Mouse (Mus musculus) spleen, adult 12 weeks (tissue): ENCODE measurements around the gene Sik3.
"Not testable (repeated sequence)": the region's sequence is repeated elsewhere in the genome, so short reads cannot be mapped to it uniquely, and the experiment has no call there.

Experiments used
- DNase-seq: peaks from one replicate; pipeline ENCODE4 v3.0.0; 2022; ENCODE audit warnings: low spot score

The Sik3 gene

DNA sequence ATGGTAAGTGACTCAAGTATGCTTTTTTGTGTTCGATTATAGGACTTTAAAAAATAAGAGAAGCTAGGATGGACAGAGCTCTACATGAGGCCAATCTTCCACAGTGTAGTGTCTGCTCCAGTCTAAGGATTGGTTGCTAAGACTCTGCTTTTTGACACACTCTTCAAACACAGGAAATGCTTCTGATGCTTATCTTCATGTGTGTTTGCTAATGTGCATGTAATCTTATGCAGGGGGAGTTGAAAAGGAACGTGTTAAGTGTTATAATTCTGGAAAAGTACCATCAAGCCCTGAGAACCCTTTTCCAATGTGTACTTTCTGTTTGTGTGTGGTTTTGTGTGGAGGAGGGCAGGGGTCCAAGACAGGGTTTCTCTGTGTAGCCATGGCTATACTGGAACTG is 141.8 kb downstream of the Sik3 start:
- no peak for DNase-seq

DNA sequence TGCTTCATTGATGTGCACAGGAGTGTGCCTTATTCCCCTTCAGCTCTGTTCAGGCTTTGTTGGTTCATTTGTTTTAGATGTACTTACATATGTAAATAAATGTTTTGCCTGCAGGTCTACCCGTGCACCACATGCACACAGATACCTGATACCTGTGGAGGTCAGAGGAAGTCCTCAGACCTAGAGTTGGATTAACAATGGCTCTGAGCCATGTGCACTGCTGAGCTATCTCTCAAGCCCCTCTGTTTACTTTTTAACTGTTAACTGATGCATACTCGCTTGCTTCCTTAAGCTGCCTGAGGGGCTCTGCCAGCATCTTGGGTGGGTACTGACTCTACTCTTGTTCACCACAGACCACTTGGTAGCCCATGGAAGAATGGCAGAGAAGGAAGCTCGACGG is 142.4 kb downstream of the Sik3 start:
- no peak for DNase-seq

DNA sequence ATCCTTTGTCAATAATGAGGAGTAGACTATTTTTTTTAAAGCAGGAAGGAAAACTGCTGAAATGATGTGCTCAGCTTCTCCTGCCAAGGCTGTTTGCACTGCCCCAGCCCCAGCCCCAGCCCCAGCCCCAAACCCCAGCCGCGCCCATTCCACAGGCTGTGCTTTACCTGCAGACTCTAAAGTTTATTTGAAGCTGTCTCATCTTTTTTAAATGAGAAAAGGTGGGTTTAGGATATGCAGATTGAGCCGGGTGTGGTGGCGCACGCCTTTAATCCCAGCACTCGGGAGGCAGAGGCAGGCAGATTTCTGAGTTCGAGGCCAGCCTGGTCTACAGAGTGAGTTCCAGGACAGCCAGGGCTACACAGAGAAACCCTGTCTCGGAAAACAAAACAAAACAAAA is 143.2 kb downstream of the Sik3 start:
- DNase-seq = not testable (repeated sequence)

DNA sequence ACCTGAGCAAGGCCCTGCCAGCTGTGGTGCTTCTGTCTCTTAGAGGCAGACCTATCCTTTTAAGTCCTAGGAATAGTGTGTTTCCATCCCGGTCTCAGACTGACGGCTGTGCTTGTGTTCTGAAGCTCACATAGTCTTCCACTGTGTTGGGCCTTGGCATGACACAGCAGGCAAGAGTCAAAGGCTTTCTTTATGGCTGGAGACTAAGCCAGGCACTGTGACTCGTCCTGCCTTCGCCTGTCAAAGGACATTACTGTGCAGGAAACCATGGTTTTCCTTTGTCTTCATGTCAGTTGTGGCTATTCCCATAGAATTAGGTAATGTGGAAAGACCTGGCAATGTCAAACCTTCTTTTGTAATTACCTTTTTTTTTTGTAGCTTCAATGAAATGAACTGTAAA is 144.1 kb downstream of the Sik3 start:
- no peak for DNase-seq

DNA sequence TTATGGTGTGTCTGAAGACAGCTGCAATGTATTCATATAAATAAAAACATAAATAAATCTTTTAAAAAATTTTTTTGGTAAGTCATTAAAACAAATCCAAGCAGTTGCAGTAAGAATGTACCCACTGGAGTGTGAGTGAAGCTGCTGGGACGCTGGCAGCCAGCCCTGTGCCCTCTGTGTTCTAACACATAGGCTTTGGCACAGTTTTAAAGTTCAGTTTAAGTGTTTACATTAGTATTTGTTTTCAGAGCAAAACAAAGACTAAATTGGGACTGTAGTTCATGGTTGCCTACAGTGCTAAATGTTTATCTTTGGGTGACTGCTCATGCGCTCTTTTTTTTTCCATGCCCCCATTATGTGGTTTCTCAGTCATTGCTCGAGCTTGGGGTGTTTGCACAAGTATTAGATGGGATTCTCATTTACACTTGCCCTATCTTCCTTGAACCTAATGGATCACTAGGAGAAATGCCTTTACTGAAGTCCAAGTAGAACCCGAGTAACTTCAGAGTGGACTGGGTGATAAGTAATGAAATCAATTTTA is 145.7 kb downstream of the Sik3 start:
- DNase-seq = no peak

DNA sequence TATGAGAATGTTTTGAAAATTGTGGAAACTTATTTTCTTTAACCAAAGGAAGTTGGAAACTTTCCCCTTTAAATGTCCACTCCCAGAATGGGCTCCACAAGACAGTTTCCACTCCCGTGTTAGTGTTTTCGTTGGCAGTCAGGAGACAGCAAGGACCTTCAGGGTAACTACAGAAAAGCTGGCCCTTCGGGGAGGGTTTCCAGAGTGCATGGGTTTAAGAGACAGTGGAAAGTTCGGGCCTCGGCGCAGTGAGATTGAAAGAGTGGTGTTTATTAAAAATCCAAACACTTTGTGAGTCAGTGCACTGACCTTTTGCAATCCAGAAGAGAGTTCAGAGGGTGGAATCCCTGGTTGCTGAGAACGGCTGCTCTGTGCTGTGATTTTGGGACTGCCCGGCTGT is 150.8 kb downstream of the Sik3 start:
- no peak for DNase-seq

DNA sequence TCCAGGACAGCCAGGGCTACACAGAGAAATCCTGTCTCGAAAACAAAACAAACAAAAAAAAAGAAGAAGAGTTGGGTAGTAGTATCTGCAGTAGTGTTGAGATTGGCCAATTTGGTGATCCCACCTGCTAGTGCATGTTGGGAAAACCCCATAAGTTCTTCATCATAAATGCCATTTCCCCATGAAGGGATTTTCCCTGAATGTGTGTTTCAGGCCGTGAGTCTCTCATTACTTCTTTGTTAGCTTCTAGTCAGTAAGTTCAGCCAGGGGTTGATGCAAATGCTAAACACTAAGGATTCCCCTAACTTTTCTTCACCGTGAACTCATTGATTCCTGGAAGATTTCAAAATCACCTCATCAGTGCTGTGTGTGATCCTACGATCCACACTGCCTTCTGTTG is 156.2 kb downstream of the Sik3 start:
- no peak for DNase-seq

DNA sequence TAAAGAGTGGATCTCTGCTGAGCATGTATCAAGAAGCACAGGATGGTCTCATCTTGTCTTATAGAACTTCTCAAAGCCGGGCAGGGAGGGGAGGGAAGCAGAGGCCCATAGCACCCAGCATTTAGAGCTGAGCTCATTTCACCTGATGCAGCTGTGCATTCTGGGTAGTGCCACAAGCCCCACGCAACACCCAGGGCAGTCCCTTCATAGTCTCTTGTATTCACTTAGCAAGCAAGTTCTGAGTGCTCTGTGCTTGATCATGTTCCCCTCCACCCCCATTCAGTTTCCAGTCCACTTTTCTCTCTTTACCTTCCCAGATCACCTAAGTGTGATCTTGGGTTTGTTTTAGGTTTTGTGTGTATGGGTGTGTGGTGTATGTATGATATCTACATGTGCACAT is 159.6 kb downstream of the Sik3 start:
- DNase-seq = no peak

DNA sequence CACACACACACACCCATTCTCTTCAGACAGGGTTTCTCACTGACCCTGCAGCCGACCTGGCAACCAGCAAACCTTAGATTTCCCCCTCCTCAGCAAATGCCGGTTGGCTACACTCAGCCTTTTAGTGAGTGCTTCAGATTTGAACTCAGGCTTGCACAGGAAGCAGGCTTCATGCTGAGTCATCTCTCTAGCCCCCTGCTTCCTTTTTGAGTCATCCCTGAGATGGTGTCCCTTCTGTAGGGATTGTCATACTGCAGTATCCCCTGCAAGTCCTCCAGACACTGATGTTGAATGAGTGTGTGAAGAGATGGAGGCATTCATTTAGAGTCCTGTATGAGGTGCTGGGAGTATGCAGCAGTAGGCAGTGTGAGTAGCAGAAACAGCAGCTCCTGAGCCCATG is 160.3 kb downstream of the Sik3 start:
- DNase-seq = no peak

DNA sequence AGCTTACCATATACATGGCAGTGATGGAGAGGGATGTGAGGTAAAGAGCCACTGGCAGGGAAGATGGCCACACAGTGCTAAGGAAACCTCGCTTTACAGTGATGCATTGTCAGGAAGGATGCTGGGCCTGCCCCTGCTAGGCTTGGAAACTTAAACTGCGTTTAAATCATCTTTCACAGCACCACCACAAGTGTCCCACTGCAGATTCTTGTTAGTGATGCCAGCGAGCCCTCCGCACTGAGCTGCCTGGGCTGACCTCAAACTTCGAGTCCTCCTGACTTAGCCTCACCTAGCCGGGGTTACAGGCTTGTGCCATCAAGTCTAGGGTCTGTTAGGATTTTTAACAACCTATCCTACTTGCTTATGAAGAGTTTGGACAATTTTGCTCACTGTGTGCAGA is 161.3 kb downstream of the Sik3 start:
- DNase-seq = no peak

DNA sequence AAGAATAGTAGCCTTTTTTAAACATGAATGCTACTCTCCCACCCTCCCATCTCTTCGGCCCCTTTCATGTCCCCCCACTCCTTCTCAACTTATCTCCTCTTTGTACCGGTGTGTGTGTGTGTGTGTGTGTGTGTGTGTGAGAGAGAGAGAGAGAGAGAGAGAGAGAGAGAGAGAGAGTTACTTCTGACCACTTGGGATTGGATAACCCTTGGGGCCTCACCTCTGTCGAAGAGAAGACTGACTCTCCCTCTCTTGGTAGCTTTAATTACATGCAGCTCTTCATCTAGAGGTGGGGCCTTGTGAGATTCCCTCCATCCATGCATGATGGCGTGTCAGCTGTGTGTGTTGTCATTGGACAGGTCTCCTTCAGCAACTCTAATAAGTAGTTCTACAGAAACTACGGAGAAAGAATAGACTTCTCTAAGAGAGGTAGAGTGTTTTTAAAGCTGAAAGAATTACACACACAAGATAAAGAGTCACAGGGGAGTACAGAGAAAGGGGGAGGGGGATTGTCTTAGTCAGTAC is 162.2 kb downstream of the Sik3 start:
- no peak for DNase-seq

DNA sequence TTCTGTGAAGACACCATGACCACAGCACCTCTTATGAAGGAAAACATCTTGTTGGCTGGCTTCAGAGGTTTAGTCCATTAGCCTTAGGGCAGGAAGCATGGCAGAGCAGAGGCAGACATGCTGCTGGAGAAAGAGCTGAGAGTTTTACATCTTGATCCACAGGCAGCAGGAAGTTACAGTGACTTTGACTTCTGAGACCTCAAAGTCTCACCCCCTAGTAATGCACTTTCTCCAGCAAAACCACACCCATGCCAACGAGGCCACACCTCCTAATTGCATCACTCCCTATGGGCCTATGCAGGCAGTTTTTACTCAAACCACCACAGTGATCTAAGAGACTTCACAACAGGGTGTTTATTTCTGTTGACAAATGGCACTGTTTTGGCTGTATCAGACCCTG is 162.7 kb downstream of the Sik3 start:
- DNase-seq = peak; percentile 38

DNA sequence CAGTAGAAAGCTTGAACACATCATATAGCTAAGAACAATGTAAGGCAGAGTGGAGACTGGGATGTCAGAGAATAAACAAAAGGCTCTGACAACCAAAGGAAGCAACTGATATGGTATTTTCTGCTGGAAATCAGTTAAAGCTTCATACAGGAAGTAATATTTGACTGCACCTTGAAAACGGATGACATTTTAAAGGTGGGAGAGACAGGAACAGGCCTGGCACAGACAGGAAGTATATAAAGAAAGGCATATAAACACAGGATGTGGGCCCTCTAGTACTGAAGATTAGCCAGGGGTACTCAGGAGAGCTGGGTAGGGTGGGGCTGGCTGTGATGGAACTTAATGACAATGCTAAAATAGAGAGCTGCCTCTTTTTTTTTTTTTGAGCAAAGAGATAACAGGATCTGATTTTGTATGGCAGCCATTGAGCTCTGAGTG is 163.3 kb downstream of the Sik3 start:
- DNase-seq = no peak

DNA sequence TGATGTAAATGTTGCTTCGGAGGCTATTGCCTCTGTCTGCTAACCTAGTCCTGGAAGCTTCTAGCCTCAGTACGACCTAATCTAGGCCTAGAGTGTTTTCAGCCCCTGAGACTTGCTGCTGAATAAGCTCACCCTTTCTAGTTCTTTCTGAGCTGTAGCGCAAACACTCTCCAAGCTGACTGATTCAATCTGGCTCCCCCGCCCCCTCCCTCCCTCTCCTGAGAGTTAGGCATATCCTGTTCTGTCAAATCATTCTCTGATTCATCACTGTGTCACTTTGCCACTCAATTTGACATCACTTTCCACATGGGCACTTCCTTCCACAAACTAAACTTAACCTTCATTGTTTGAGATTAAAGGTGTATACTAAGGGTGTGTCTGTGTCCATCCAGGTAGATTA is 164.0 kb downstream of the Sik3 start:
- DNase-seq = no peak

DNA sequence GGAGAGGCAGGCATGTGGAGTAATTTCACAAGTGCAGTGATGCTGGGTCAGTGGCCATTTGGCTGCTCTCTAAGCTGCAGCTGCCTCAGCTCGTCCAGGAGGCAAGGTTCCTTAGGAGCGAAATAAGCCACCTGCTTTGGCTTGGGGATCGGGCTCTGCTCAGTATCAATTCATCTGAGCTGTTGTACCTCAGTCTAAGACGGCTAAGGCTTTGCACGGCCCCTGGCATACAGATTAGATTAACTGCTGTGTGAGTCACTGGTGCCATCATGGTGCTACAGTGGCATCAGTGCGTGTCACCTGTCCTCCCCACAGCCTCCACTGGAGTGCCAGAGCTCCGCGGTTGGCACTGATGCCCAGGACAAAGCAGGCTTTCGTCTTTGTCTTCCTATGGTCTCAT is 166.0 kb downstream of the Sik3 start:
- no peak for DNase-seq

DNA sequence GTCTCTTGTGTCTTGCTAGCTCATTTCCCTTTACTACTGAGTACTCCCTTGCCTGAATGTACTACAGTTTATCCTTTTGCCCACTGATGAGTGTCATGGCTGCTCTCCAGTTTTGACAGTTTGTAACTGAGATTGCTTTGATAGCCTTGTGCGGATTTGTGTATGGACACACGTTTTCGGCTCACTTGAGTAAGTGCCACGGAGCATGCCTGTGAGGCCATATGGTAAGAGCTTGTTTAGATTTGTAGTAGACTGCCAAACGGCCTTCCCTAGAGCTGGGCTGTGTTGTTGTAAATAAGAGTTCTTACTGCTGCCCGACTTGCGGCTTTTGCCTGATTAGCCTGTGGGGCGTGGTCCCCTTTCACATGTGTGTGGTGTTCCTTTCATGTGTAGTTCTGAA is 168.7 kb downstream of the Sik3 start:
- DNase-seq = no peak

DNA sequence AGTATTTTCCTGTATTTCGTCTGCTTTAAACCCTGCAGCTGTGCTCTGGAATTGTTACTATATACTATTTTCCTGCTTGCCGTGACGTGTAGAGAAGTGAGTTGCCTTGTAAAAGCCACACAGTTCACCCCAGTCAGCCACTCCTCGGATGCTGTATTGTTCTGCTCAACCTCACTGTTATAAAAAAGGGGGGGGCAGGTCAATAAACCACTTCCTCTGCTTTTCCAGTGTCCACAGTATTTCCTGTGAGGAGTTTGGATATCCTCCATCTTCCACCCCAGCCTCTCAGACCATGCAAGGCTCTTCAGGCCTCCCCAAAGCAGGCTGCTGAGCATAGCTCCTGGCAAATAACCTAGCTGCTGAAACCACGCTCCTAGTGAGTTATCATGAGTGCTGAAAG is 171.9 kb downstream of the Sik3 start:
- no peak for DNase-seq

DNA sequence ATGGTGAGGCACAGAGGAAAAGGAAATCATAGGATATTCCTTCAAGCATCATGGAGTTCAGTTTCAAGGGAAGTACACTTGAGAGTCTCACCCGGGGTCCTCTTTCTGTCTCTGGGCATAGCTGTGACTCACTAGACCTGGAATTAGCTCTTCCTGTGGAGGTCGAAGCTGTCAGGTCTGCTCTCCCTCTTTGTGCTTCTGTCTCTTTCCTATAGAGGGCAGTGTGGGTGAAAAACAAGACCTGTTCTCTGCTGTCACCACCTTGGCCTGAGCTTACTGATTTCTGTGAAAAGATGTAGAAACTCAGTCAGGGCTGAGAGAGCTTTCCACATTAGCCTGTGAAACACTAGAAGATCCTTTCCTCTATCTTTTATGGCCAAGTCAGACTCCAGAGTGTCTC is 172.6 kb downstream of the Sik3 start:
- DNase-seq = no peak

DNA sequence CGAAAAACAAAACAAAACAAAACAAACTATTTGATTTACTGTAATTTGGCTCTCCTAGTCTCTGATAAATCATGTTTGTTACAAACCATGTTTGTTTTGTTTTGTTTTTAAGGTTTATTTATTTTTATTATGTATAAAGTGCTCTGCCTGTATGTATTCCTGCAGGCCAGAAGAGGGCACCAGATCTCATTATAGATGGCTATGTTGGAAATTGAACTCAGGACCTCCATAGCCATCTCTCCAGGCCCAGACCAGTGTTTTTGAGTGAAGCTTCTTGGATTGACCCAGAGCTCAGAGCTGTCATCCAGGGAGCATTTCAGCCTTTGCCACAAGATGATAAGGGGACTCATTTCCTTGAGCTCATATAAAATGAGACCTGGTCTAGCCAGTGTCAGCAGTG is 173.8 kb downstream of the Sik3 start:
- no peak for DNase-seq

DNA sequence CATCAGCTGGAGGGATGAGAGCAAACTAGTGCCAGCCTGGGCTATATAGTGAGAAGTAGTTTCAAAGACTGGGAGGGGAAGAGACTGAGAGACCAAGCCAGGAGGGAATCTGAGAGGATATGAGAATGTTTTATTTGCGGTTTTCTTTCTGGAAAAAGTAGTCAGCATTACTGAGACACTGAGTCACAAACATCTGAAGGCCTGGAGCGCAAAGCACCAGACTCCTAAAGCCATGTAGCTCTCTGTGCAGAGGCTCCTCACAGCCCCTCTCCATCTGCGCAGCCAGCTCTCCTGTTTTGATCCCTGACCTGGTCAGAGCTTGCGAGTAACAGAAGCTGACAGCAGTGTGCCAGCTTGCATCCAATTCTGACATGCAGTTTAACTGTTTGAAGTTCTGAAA is 175.8 kb downstream of the Sik3 start:
- DNase-seq = no peak

DNA sequence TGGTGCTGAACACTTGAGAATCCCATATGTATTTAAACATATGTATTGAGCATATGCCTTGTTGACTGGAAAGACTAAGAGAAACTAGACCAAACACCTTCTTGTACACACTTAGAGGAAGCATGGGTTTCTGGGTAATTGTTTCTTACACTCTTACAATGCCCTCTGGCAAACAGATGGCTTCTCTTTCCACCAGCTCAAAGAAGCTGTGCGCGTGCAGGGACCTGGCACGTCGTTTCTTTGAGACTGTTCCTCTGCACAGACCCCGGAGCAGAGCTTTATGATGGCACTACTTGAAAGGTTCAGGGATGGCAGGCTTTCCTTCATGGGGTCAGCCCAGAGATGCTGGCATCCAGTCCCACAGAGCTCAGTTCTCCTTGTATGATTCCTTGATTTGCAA is 176.3 kb downstream of the Sik3 start:
- DNase-seq = no peak

DNA sequence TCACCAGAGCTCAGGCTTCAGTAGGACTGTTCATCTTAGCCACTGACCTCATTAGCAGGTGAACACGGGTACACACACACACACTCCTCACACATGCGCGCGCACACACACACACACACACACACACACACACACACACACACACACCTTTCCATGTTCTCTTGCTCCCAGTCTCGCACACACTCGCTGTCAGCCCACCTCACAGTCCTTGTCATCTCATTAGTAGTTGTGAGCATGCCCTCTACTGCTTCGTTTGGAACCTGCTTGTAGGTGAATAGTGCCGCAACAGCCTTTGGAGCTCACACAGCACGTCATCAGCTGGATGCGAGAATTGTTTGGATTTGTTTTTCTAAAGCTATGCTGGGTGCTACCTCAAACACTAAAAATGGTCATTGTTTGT is 176.8 kb downstream of the Sik3 start:
- no peak for DNase-seq

DNA sequence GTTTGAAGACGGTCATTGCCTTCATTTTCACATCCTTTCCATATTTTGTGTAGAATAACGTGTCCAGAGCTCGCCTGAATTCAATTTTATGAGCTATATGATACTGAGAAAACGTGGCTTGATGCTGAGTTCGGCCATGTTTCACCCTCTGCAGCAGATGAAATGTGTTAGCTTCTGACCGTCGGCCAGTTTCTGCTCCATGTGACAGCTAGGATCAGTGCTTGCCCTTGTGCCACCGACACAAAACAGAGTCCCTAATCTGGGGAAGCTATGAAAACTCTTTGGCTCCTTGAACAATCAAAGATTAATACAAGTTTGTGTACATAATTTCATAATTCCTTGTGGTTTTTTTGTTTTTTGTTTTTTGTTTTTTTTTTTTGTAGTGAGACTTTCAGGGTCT is 178.6 kb downstream of the Sik3 start:
- no peak for DNase-seq

DNA sequence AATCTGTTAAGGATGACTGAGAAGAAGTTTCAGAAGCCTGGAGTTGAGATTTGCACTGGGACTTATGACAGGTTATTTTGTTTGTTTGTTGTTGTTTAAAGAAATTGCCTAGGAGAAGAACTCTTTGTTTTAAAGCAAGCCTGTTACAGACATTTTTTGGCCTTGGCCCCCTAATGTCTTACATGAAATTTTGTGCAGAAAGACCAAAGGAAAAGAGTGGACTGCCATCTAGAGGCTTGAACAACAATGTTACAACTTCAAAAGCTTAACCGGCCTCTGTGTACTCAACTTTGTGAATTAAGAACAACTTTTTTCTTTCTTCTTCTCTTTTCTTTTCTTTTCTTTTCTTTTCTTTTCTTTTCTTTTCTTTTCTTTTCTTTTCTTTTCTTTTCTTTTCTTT is 179.0 kb downstream of the Sik3 start:
- no peak for DNase-seq

DNA sequence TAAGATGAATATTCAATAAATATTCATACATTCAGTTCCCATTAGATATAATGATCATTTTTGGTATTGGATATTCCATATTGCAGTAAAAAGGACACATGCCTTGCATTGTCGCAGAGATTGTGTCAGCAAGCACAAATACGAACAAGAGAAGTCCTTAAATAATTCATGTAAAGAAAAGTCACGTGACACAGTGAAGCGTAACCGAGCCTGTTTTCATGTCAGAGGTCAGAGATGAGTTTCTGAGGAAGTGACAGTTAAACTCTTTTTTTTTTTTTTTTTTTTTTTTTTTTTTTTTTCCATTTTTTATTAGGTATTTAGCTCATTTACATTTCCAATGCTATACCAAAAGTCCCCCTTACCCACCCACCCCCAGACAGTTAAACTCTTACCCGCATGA is 180.0 kb downstream of the Sik3 start:
- DNase-seq = no peak
